Mouse (Mus musculus) monocyte, adult 2 months (primary cell): ENCODE results near the gene Strc.

Experiments
- DNase-seq, 2 experiments: peaks; one replicate each; pipeline ENCODE4 v3.0.0; 2022; ENCODE audit warnings: low spot score in 2 of 2, low read depth in 1 of 2

The Strc gene

DNA sequence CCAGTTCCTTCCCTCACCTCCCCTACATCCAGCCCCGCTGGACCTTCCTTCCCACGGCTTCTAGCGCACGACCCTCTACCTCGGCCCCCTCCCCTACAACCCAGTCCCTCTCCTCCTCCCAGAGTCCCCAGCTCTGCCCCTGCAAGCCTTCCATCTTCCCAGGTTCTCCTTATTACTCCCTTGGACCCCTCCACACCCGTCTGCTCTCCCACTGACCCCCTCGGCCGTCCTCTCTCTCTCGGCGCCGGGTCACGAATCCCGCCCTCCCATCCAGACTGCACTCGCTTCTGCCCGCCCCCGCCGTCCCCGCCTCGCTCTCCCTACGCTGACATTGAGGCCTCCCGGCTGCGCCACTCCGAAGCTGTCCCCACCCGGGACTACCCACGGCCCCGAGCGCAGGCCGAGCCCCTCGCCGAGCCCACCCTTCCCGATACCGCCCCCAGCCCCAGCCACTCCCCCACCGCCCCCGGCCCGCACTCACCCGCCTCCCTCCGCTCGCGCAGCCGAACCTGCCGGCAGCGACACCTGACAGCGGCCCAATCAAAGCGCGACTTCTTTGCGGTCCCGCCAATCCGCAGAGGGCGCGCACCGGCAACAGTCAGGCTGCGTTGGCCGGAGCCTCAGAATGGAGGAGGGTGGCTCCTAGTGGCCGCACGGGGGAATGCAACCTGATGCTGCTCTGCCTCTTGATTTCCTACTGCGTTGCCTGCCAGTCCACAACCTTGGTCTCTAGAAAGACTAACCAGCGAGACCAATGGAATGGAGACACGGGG lies 32.0 kb downstream of the Strc start, which contains the start of gene Ppip5k1:
Ppip5k1 (minus strand) TSS at position 577 of the 773 bp plus-strand sequence.
- peak; percentile 80 to 92 for DNase-seq

GRCm38 (mm10) chr2:121354378-121354777 lies 32.6 kb downstream of the Strc start:
- no peak for DNase-seq

DNA sequence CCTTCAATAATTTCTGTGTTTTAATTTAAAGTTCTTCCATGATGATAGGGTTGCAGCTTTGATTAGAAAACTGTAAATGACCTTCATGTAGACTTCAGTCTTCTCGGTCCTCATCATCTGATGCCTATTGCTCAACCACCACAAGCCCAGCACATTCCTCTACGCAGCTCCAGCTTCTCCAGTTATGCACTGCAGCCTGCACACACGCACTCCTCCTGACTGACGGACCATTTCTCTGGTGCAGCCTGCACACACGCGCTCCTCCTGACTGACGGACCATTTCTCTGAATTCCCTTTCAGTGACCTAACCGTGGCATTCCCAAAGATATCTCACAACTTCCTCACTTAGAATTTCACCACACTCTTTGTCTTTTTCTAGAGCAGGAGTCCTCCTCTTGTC lies 33.8 kb downstream of the Strc start:
- no peak for DNase-seq

DNA sequence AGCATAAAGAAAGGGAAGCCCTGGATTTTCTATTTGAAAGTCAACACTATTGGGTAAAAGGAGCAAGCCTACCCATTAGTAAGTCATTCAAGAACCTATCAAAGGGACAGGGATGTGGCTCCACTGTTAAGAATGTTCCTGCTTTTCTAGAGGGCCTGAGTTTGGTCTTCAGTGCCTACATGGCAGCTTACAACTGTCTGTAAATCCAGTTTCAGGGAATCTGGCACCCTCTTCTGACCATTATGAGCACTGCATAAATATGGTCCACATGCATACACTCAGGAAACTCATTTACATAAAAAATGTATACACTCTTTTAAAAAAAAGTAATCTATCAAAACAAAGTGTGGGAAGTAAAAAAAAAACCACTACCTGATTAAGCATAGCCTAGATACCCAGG lies 47.9 kb downstream of the Strc start:
- no peak for DNase-seq

- DNase-seq = no peak
Observed at GRCm38 (mm10) chr2:121329492-121329891, 57.5 kb downstream of the Strc start.

DNA sequence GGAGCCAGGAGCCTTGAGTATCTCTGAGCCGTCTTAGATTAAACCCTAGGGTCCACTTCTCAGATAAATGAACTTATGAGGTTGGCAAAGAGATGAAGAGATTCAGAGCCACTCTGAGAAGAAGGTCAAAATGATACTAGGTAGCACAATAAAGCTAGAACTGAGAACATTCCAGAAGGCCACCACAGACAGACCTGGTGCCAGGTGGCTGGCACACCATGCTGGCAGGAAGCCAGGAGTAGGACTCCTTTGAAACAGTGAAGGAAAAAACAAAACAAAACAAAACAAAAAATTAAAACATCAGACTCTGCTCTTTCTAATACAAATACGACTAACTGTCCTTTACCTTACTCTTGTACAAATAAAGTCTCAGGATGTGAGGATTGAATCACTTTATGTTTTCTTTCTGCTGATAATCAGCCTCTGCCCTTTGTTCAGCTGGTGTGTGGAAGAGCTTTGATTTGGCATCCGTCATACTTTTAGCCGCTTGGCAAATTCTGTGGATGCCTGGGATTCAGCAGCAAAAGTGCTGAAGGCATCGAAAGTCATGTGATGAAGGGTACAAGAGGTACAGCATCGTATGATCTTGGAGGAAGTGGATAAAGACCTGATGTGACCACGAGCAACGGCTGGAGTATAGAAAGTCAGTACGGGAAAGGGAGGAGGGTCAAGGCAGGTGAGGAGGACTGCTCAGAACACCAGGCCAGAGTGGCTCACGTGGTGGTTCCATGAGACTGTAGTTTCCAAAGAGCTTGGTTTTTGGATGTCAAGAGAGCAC lies 63.1 kb downstream of the Strc start:
- no peak for DNase-seq

DNA sequence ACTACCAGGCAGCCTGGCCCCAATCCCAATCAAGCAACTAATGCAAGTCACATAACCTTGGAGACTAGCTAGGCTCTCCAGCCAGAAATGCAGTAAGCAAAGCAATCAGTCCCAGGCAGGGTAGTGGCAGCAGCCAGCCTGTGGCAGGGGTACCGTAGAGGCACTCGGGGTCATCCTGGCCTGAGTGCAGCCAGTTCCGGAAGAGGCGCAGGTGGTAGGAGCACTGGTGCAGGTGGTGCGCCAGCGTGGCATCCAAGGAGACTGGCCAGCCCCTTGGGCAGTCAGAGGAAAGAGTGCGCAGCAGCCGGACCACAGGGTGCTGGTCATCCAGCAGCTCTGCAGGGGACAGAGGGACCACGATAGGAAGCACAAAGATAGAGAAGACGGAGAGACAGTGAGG lies 63.9 kb downstream of the Strc start:
- no peak for DNase-seq

- DNase-seq = no peak
Observed at GRCm38 (mm10) chr2:121316278-121316677, 70.7 kb downstream of the Strc start.
